Mouse (Mus musculus) liver, adult 2 months (tissue): ENCODE measurements around the gene Uimc1. TPM values are rescaled to one million over a fixed set of nuclear protein-coding genes. Genes with fewer than 3 reads are reported as not detected.

Experiments used
- DNase-seq: peaks from one replicate; pipeline ENCODE4 v3.0.0-alpha.2; 2011; ENCODE audit warnings: low read depth, low spot score; ENCODE audit errors: extremely low read depth
- H3K27ac ChIP-seq: fragments of 200-500 bp; replicated peaks from 2 replicates; pipeline ENCODE4 v1.5.1; 2012; ENCODE audit warnings: low read depth, mild to moderate bottlenecking, control low read depth, inconsistent platforms, low read length; ENCODE audit not compliant: insufficient read depth
- H3K27me3 ChIP-seq: fragments of 200-500 bp; 2 replicates; pipeline ENCODE4 v1.6.1; 2012; ENCODE audit warnings: mild to moderate bottlenecking, moderate library complexity, low read length, inconsistent platforms; ENCODE audit not compliant: control insufficient read depth, insufficient read depth
- H3K36me3 ChIP-seq: fragments of 200-500 bp; 2 replicates; pipeline ENCODE4 v1.6.1; 2012; ENCODE audit warnings: low read length, inconsistent platforms; ENCODE audit not compliant: control insufficient read depth, insufficient read depth
- H3K4me1 ChIP-seq: fragments of 200-500 bp; 2 replicates; pipeline ENCODE4 v1.6.1; 2011; ENCODE audit warnings: low read length; ENCODE audit not compliant: control insufficient read depth, insufficient read depth
- H3K4me3 ChIP-seq: fragments of 200-500 bp; 2 replicates; pipeline ENCODE4 v1.5.1; 2011; ENCODE audit warnings: low read depth, mild to moderate bottlenecking, control low read depth, low read length, moderate library complexity; ENCODE audit not compliant: insufficient read depth
- H3K79me2 ChIP-seq: fragments of 200-500 bp; 2 replicates; pipeline ENCODE4 v1.6.1; 2012; ENCODE audit warnings: inconsistent platforms, mild to moderate bottlenecking, low read length, moderate library complexity; ENCODE audit not compliant: control insufficient read depth, insufficient read depth
- H3K9ac ChIP-seq: fragments of 200-500 bp; 2 replicates; pipeline ENCODE4 v1.6.1; 2012; ENCODE audit warnings: low read depth, mild to moderate bottlenecking, control low read depth, inconsistent platforms, low read length
- CTCF ChIP-seq: fragments of 200-500 bp; IDR thresholded peaks from 2 replicates; pipeline ENCODE4 v1.5.1; 2011; ENCODE audit warnings: low read depth, low read length, control low read depth
- POLR2A ChIP-seq: fragments of 200-500 bp; IDR thresholded peaks from 2 replicates; pipeline ENCODE4 v1.6.1; 2011; ENCODE audit warnings: low read length, control low read depth; ENCODE audit not compliant: insufficient read depth; ENCODE audit errors: extremely low read depth
- WGBS: fragments of 180-500 bp; shearing (Covaris S2); methylation state at CpG from one replicate; pipeline ENCODE4 v1.1.7; 2018; 5-methylcytosine and 5-hydroxymethylcytosine counted together
- polyA plus RNA-seq: library from polyadenylated mRNA; depleted of rRNA; stranded (reverse); fragments of >200 nt; gene quantifications from 2 replicates; pipeline ENCODE4 v1.2.3, GENCODE M21; 2012
- total RNA-seq: library from RNA; depleted of rRNA; stranded (reverse); fragments of >200 nt; gene quantifications from 2 replicates; pipeline ENCODE4 v1.2.3, GENCODE M21; 2014

Gene Uimc1
- total and polyA plus RNA-seq, 2 experiments: 3.7 to 12.0 TPM

DNA sequence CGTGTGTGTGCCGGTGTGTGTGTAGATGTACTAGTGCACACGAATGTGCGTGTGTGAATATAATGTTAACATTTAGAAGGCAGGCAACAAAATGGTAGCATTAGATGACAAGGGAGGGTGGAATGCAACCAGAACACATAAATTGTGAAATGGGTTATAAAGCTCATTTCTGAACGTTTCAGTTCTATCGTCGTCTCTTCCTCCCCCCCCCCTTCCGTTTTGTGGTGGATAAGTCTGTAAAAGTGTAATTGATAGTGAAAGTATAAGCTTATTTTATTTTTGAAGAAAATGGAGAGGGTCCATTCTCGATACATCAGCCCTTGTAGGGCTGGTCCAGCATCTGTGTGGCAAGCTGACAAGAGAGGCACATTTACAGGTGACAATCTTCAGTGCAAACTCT is 81.4 kb downstream of the Uimc1 start:
- H3K4me1 ChIP-seq: peaks cover 4% of the 10 kb centered on the region; the same call in 1 of the 2 replicates
- H3K27me3 ChIP-seq: no peaks in the 10 kb centered on the region
- 85% methylated on average over 9 of the region's 9 CpGs for WGBS
- H3K9ac ChIP-seq: no peak overlapping the region
- no peaks in the 10 kb centered on the region for H3K79me2 ChIP-seq
- no peak overlapping the region for H3K27ac ChIP-seq
- TF ChIP-seq CTCF: no peak
- TF ChIP-seq POLR2A: no peak
- H3K4me3 ChIP-seq: no peak overlapping the region
- H3K36me3 ChIP-seq: no peaks in the 10 kb centered on the region
- no peak for DNase-seq

DNA sequence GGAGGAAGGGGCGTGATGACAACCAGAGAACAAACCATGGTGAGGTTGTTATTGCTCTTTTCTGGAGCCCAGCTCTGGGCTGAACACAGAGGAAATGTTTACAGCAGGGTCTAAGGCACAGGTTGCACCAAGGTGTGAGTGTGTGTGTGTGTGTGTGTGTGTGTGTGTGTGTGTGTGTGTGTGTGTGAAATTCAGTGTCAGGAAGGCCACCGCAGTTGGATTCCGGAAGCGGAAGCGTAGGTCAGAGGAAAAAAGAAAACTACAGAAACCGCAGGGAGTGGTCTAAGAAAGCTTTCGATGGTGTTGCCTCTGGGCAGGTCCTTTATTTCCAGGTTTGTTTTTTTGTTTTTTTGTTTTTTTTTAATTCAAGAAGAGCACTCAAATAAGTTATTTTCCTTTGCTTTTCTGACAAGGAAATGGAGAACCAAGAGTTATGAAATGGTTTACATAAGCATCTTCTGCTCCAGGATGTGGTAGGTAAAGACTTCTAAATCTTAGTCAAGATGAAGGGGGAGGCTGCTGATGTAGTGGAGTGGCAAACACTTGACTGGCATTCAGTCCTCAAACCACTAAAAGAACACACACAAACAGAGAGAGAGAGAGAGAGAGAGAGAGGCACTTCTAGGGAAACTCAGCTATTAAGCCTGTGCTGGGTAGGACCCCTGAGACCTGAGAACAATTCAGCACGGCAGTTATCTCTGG is 82.1 kb downstream of the Uimc1 start:
- no peaks in the 10 kb centered on the region for H3K36me3 ChIP-seq
- H3K79me2 ChIP-seq: no peaks in the 10 kb centered on the region
- H3K27ac ChIP-seq: no peak overlapping the region
- TF ChIP-seq CTCF: no peak
- TF ChIP-seq POLR2A: no peak
- H3K4me1 ChIP-seq: peaks cover 4% of the 10 kb centered on the region; the same call in 1 of the 2 replicates
- WGBS: 79% methylated on average over 8 of the region's 8 CpGs
- H3K27me3 ChIP-seq: no peaks in the 10 kb centered on the region
- no peak for DNase-seq
- H3K4me3 ChIP-seq: no peak overlapping the region
- no peak overlapping the region for H3K9ac ChIP-seq

DNA sequence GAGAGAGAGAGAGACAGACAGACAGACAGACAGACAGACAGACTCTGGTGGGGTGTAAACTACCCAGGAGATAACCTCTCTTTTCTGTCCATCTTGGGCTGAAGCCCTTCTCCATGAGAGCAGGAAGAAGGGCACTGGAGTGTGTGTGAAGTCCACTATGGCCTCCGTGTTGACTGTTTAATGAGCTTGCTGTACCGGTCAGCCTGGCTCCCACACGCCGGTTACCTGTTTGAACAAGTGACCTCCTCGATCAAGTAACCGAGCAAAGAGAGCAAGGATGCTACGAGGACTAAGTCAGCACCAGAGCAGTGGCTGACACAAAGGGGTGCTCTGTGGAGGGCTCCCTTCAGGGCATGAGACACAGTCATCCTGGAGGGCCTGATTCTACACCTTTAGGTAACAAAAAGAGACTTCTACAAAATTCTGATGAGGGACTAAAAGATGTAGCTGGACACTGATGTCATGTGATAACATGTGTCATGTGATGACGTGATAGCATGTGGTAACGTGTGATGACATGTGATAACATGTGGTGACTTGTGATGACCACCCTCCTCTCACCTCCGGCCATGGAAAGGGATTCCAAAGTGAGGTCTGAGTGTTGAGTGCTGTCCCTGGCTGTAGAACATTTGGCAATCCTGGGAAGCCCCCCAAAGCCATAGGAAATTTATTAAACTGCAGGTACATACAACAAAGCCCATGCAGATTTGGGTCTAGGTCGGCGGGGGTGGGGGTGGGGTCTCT is 82.8 kb downstream of the Uimc1 start:
- DNase-seq: no peak
- H3K9ac ChIP-seq: no peak overlapping the region
- no peaks in the 10 kb centered on the region for H3K36me3 ChIP-seq
- TF ChIP-seq POLR2A: no peak
- no peak for TF ChIP-seq CTCF
- H3K4me1 ChIP-seq: peaks cover 4% of the 10 kb centered on the region; the same call in 1 of the 2 replicates
- no peak overlapping the region for H3K4me3 ChIP-seq
- H3K79me2 ChIP-seq: no peaks in the 10 kb centered on the region
- H3K27me3 ChIP-seq: no peaks in the 10 kb centered on the region
- H3K27ac ChIP-seq: no peak overlapping the region
- WGBS: 76% methylated on average over 12 of the region's 12 CpGs

DNA sequence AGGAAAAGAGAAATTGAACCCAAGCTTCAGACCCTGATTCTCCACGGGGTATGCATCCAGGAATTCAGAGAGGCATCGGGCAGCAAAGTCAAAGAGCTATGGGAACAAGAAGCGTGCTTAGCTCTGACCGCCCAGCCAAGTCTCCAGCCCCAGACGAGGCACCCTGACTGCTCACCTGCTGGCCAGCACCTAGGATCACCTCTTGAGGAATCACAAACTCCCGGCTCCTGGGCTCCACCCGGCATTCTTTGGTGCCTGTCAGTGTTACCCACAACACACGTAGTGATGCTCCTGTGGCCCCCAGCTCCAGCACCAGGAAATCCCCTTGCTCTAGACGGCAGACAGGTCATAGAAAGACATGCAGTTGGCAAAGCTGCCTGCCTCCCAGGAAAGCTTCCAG is 85.6 kb downstream of the Uimc1 start:
- H3K4me1 ChIP-seq: no peaks in the 10 kb centered on the region
- H3K79me2 ChIP-seq: no peaks in the 10 kb centered on the region
- TF ChIP-seq POLR2A (no peak), CTCF (no peak)
- H3K9ac ChIP-seq: no peak overlapping the region
- H3K36me3 ChIP-seq: no peaks in the 10 kb centered on the region
- no peak overlapping the region for H3K27ac ChIP-seq
- no peak overlapping the region for H3K4me3 ChIP-seq
- DNase-seq: no peak
- 69% methylated on average over 9 of the region's 9 CpGs for WGBS
- H3K27me3 ChIP-seq: no peaks in the 10 kb centered on the region

DNA sequence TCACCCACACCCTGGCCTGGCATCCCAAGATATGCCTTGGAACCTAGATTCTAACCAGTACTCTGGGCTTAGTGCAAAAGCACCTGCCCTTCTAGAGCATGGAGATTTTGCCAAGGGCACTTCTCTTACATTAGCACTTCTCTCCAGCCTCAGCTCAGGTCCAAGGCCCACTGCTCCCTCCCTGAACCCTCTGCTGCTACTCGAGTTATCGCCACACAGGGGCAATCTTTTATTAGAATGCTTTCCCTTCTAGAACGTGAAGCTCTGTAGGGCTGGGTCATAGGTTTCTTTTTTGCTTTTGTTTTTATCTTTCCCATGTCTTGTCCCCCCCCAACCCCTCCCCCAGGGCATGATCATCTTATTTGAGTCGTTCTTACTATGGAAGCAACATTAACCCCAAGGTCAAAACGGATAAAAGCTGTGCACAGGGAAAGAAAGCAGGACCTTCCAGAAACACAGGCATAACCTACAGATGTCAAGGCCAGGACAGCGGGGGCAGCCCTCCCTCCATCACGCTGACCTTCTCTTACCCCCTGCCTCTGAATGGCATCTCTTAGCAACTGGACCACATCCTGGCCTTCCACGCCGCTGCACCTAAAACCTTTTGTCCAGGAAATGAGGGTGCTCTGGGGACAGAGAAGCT is 86.3 kb downstream of the Uimc1 start:
- WGBS: 29% methylated on average over 9 of the region's 9 CpGs

DNA sequence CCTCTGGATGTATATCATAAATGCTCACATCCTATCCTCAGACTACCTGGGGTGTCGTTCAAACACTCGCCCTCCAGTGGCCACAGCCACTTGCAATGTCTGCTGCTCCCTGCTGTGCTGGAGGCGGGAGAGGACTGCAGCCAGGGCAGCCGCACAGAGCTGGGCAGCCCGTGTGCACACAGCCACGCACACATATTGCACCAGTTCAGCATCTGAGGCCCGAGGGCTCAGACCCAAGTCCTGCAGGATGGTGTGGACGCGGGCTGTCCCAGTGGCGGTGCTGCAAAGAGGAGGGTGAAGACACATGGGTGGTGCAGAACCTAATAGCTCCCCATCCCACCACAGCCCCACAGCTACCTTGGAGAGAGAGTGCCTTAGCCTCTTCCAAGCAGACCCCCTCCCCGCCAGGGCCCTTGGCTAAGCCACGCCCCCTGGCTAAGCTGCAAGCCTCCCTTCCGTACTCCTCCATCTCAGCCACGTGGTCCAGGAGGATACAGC is 88.1 kb downstream of the Uimc1 start:
- Histone ChIP-seq H3K9ac (no peak overlapping the region), H3K4me3 (no peak overlapping the region)
- WGBS: 11% methylated on average over 14 of the region's 14 CpGs

More for the DNA sequence above, 86.3 kb downstream of the Uimc1 start:
- Histone ChIP-seq H3K4me1 (no peaks in the 10 kb centered on the region), H3K27me3 (no peaks in the 10 kb centered on the region), H3K79me2 (no peaks in the 10 kb centered on the region), H3K4me3 (no peak overlapping the region), H3K27ac (no peak overlapping the region), H3K9ac (no peak overlapping the region), H3K36me3 (no peaks in the 10 kb centered on the region)
- DNase-seq: no peak
- no peak for TF ChIP-seq CTCF

More for the DNA sequence above, 88.1 kb downstream of the Uimc1 start:
- Histone ChIP-seq H3K79me2 (no peaks in the 10 kb centered on the region), H3K27ac (no peak overlapping the region), H3K27me3 (no peaks in the 10 kb centered on the region), H3K4me1 (no peaks in the 10 kb centered on the region), H3K36me3 (no peaks in the 10 kb centered on the region)
- TF ChIP-seq POLR2A (no peak), CTCF (0 out of 2 replicates have a peak, but pooled peaks have one; percentile 18)
- no peak for DNase-seq
